Mouse (Mus musculus): ENCODE data around the gene Msrb3. TPM values are rescaled to one million over a fixed set of nuclear protein-coding genes. Genes with fewer than 3 reads are reported as not detected.

Msrb3 gene
- polyA plus RNA-seq, 1 experiment from 2014 or later: 18.8 TPM

DNA sequence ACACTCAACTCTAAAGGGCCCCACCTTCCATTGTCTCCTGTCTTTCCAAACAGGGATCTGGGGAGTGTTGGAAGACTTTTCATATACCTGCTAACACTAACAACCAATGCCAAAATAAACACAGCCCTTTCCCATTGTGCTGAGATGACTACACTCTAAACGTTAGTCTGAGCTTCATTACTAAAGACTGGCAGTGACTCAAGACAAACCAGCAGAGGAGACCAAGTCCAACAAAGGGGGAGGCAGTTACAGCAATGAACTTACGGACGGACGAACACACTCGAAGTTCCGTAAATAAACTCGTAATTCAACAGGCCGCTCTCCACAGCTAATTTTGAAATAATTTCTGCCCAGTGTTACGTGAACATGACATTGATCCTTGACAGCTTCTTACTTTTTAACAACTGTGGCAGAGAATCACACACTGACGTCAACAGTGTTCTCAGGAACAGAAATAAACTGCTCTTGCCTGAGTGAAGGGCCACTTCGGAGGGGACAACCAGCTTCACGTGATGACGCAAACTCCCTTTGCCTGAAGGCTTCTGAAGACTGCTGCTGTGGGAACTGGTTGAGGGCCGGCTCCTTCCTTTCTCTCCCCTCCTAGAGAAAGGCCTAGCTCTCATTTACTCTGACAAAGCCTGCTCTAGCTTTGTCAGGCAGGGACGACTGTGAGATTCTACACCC, 16.2 kb upstream of the Msrb3 start:
- H3K9me3 ChIP-seq (ENCODE audit: low read length): no peaks in the 10 kb centered on the region
- 20% methylated on average over 15 of the region's 15 CpGs for WGBS
- no peaks in the 10 kb centered on the region for H3K27me3 ChIP-seq (replicated peaks; ENCODE audit: insufficient read depth, low read length)
- no peaks in the 10 kb centered on the region for H3K36me3 ChIP-seq (ENCODE audit: insufficient read depth, low read length)
- ATAC-seq (peak; percentile 93), DNase-seq (ENCODE audit: low spot score) (peak; percentile 96)
- peak overlapping the region; percentile 3; the same call in 1 of the 2 replicates for H3K4me2 ChIP-seq (replicated peaks; ENCODE audit: low read depth, low read length)
- peaks cover 6% of the 10 kb centered on the region for H3K4me1 ChIP-seq (ENCODE audit: insufficient read depth, low read depth, low read length)
- peak; percentile 95 for TF ChIP-seq EP300 (IDR thresholded peaks at IDR 0.05)
- peak; percentile 18; the same call in 1 of the 2 replicates for TF ChIP-seq CTCF (IDR thresholded peaks at IDR 0.05)
- H3K9ac ChIP-seq (replicated peaks; ENCODE audit: low read depth): no peak overlapping the region
- no peak overlapping the region for H3K4me3 ChIP-seq (ENCODE audit: low read depth, low read length)
- peak overlapping the region; percentile 86 for H3K27ac ChIP-seq (ENCODE audit: low read length)

DNA sequence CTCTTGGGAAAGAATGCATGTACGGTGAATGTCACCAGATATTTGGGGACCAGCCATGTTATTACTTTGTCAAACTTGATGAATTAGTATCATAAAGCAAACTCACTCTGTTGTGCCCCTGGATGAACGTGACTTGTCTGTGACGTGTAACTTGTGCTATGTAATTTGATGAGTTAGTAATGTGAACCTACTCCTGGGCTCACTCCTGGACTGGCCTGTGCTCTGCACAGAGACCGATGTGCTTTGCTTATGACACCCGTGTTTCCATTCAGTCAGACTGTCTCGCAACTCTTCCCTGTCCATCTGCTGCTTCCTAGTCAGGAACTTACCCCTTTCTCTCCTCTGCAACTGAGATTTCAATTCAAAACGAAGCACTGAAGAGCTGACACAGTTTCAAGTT, 15.4 kb upstream of the Msrb3 start:
- peak; percentile 32 for DNase-seq (ENCODE audit: low spot score)
- Histone ChIP-seq H3K9me3 (ENCODE audit: low read length) (no peaks in the 10 kb centered on the region), H3K9ac (replicated peaks; ENCODE audit: low read depth) (no peak overlapping the region), H3K4me1 (ENCODE audit: insufficient read depth, low read depth, low read length) (peaks cover 6% of the 10 kb centered on the region), H3K36me3 (ENCODE audit: insufficient read depth, low read length) (no peaks in the 10 kb centered on the region), H3K4me2 (replicated peaks; ENCODE audit: low read depth, low read length) (no peak overlapping the region), H3K27ac (ENCODE audit: low read length) (peak overlapping the region; percentile 86), H3K4me3 (ENCODE audit: low read depth, low read length) (no peak overlapping the region), H3K27me3 (replicated peaks; ENCODE audit: insufficient read depth, low read length) (no peaks in the 10 kb centered on the region)
- TF ChIP-seq CTCF (IDR thresholded peaks at IDR 0.05) (no peak), EP300 (IDR thresholded peaks at IDR 0.05) (no peak)
- no peak for ATAC-seq
- WGBS: 61% methylated on average over 7 of the region's 7 CpGs

DNA sequence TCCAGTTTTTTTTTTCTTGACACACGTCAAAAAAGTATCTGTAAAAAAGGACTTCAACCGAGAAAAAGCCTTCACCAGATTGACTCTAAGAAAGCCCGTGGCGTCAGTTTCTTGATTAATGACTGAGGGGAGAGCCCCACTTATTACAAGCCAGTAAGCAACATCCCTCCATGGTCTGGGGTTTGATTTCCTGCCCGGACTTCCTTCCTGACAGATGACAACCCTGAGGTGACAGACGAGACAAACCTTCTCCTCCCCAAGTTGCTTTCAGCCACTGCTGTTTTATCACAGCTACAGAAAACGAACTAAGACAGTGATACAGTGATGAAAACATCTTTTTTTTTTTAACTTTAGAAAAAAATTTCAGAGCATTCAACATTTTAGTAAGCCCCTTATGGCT, 14.9 kb upstream of the Msrb3 start:
- H3K4me1 ChIP-seq (ENCODE audit: insufficient read depth, low read depth, low read length): peaks cover 6% of the 10 kb centered on the region
- no peaks in the 10 kb centered on the region for H3K27me3 ChIP-seq (replicated peaks; ENCODE audit: insufficient read depth, low read length)
- WGBS: 48% methylated on average over 7 of the region's 7 CpGs
- H3K27ac ChIP-seq (ENCODE audit: low read length): no peak overlapping the region
- no peaks in the 10 kb centered on the region for H3K9me3 ChIP-seq (ENCODE audit: low read length)
- TF ChIP-seq CTCF (IDR thresholded peaks at IDR 0.05): no peak
- TF ChIP-seq EP300 (IDR thresholded peaks at IDR 0.05): no peak
- ATAC-seq (no peak), DNase-seq (ENCODE audit: low spot score) (no peak)
- H3K9ac ChIP-seq (replicated peaks; ENCODE audit: low read depth): no peak overlapping the region
- H3K36me3 ChIP-seq (ENCODE audit: insufficient read depth, low read length): no peaks in the 10 kb centered on the region
- H3K4me2 ChIP-seq (replicated peaks; ENCODE audit: low read depth, low read length): no peak overlapping the region
- no peak overlapping the region for H3K4me3 ChIP-seq (ENCODE audit: low read depth, low read length)

GRCm38 (mm10) chr10:120911971-120912370, 13.1 kb upstream of the Msrb3 start:
- TF ChIP-seq CTCF (IDR thresholded peaks at IDR 0.05) (peak; percentile 59), EP300 (IDR thresholded peaks at IDR 0.05) (no peak)
- peak; percentile 48 for DNase-seq (ENCODE audit: low spot score)
- no peaks in the 10 kb centered on the region for H3K36me3 ChIP-seq (ENCODE audit: insufficient read depth, low read length)
- no peaks in the 10 kb centered on the region for H3K9me3 ChIP-seq (ENCODE audit: low read length)
- H3K27ac ChIP-seq (ENCODE audit: low read length): no peak overlapping the region
- 74% methylated on average over 4 of the region's 4 CpGs for WGBS
- H3K4me1 ChIP-seq (ENCODE audit: insufficient read depth, low read depth, low read length): peaks cover 6% of the 10 kb centered on the region
- no peak overlapping the region for H3K4me3 ChIP-seq (ENCODE audit: low read depth, low read length)
- ATAC-seq: no peak
- H3K27me3 ChIP-seq (replicated peaks; ENCODE audit: insufficient read depth, low read length): no peaks in the 10 kb centered on the region
- no peak overlapping the region for H3K4me2 ChIP-seq (replicated peaks; ENCODE audit: low read depth, low read length)
- H3K9ac ChIP-seq (replicated peaks; ENCODE audit: low read depth): no peak overlapping the region

DNA sequence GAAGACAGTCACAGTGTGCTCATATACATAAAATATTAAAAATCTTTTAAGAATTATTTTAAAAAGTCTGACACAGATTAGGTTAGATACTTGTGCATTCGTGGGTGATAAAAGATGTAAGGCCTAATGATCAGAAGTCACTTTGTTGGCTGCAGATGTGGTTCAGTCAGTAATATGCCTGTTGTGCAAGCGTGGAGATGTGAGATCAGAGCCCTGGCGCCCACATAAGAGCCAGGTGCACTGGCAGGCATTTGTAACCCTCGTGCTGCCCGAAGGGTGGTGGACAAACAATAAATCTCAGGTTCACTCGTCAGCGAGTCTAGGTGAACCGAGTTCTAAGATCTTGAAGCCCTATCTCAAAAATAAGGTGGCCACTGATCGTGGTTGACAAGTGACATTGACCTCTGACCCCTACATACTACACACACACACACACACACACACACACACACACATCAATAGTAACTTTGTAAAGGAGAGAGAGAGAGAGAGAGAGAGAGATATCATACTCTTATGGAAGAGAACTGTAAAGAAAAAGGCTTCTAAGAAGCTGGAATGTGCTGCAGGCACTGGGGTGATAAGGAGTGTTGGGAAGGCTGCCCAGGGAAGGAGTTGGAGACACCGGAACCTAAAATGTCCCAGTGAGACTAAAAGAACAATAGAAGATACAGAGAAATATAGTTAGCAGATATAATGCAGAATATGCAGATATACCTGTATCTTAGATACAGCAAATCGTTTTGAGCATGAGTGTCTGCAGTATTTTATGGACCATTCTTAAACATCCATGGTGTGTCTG, 10.1 kb upstream of the Msrb3 start:
- Histone ChIP-seq H3K4me3 (ENCODE audit: low read depth, low read length) (no peak overlapping the region), H3K9ac (replicated peaks; ENCODE audit: low read depth) (no peak overlapping the region), H3K27ac (ENCODE audit: low read length) (no peak overlapping the region), H3K27me3 (replicated peaks; ENCODE audit: insufficient read depth, low read length) (no peaks in the 10 kb centered on the region), H3K9me3 (ENCODE audit: low read length) (no peaks in the 10 kb centered on the region), H3K4me2 (replicated peaks; ENCODE audit: low read depth, low read length) (no peak overlapping the region), H3K36me3 (ENCODE audit: insufficient read depth, low read length) (no peaks in the 10 kb centered on the region), H3K4me1 (ENCODE audit: insufficient read depth, low read depth, low read length) (no peaks in the 10 kb centered on the region)
- ATAC-seq (no peak), DNase-seq (ENCODE audit: low spot score) (no peak)
- TF ChIP-seq EP300 (IDR thresholded peaks at IDR 0.05) (no peak), CTCF (IDR thresholded peaks at IDR 0.05) (no peak)
- 56% methylated on average over 11 of the region's 11 CpGs for WGBS

- DNase-seq (ENCODE audit: low spot score) (no peak), ATAC-seq (no peak)
- Histone ChIP-seq H3K27me3 (replicated peaks; ENCODE audit: insufficient read depth, low read length) (no peaks in the 10 kb centered on the region), H3K36me3 (ENCODE audit: insufficient read depth, low read length) (no peaks in the 10 kb centered on the region), H3K27ac (ENCODE audit: low read length) (no peak overlapping the region), H3K4me1 (ENCODE audit: insufficient read depth, low read depth, low read length) (no peaks in the 10 kb centered on the region; the same call in 1 of the 2 replicates), H3K4me2 (replicated peaks; ENCODE audit: low read depth, low read length) (no peak overlapping the region), H3K4me3 (ENCODE audit: low read depth, low read length) (no peak overlapping the region), H3K9me3 (ENCODE audit: low read length) (no peaks in the 10 kb centered on the region), H3K9ac (replicated peaks; ENCODE audit: low read depth) (no peak overlapping the region)
- TF ChIP-seq CTCF (IDR thresholded peaks at IDR 0.05) (no peak), EP300 (IDR thresholded peaks at IDR 0.05) (no peak)
- 89% methylated on average over 10 of the region's 10 CpGs for WGBS
These were observed 5.8 kb upstream of the Msrb3 start for GRCm38 (mm10) chr10:120904676-120905075.

Data from lung, postnatal 0 days (tissue).